ENCODE assay signal across 28 mouse cellular contexts in the genomic region with DNA sequence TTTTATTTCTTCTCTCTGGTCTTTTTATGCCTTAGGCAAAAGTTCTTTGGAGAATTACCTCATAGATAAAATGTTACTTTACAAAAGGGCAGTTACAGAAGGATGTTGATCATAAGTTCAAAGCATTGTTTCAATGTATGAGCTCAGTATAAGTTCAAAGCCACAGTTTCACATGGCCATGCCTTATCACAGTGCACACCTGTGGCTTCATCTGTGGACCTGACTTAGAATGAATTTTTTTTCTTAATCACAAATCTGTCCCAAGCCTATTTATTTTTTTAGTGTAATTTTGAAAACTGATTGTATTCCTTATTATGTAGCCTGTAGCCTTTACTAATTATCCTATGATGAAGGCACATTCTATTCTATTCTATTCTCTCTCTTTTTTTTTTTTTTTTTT.
"Had no signal": no experiment of that assay in that cellular context is flagged by ENCODE, and none has a peak within 500 bp of the region (broad histone marks: within the 10 kb centered on the region; RNA-seq: fewer than 3 reads in every experiment).

No protein-coding gene starts in this region.

- H3K36me3 ChIP-seq: midbrain, embryonic 15.5 days had no signal

- H3K9me3 ChIP-seq: limb, embryonic 10.5 days; limb, embryonic 12.5 days; limb, embryonic 13.5 days; limb, embryonic 15.5 days; liver, embryonic 12.5 days; liver, embryonic 13.5 days; liver, embryonic 15.5 days; lung, embryonic 15.5 days; megakaryocyte, embryonic 14.5 days; midbrain, embryonic 10.5 days; midbrain, embryonic 12.5 days; midbrain, embryonic 13.5 days; midbrain, embryonic 15.5 days; neural tube, embryonic 12.5 days had no signal

- DNase-seq: left cerebral cortex, postnatal 4 days; liver; liver, embryonic 13.5 days; liver, postnatal 0 days; lung, adult 18-20 months; lung, adult 2 months; lung, embryonic 14.5 days; lung, postnatal 10 days; lung, postnatal 14 days; lung, postnatal 36 days; lung, postnatal 4 days; midbrain, embryonic 14.5 days had no signal

- H3K4me3 ChIP-seq: limb, embryonic 10.5 days; limb, embryonic 12.5 days; limb, embryonic 13.5 days; limb, embryonic 15.5 days; liver, embryonic 12.5 days; liver, embryonic 13.5 days; liver, embryonic 15.5 days; lung, embryonic 15.5 days; megakaryocyte, embryonic 14.5 days; midbrain, embryonic 10.5 days; midbrain, embryonic 12.5 days; midbrain, embryonic 13.5 days; midbrain, embryonic 15.5 days; myocyte; neural tube, embryonic 12.5 days had no signal

- H3K4me1 ChIP-seq: limb, embryonic 10.5 days; limb, embryonic 12.5 days; limb, embryonic 13.5 days; limb, embryonic 15.5 days; lung, embryonic 15.5 days; midbrain, embryonic 10.5 days; midbrain, embryonic 12.5 days; midbrain, embryonic 13.5 days; midbrain, embryonic 15.5 days; neural tube, embryonic 12.5 days had no signal

- H3K27me3 ChIP-seq: limb, embryonic 12.5 days; limb, embryonic 13.5 days; limb, embryonic 15.5 days; liver, embryonic 12.5 days; liver, embryonic 13.5 days; liver, embryonic 15.5 days; lung, embryonic 15.5 days; megakaryocyte, embryonic 14.5 days; midbrain, embryonic 12.5 days; midbrain, embryonic 13.5 days; midbrain, embryonic 15.5 days; neural tube, embryonic 12.5 days had no signal

- H3K27ac ChIP-seq: limb, embryonic 10.5 days; limb, embryonic 12.5 days; limb, embryonic 13.5 days; limb, embryonic 15.5 days; liver, embryonic 12.5 days; liver, embryonic 13.5 days; liver, embryonic 14.5 days; liver, embryonic 15.5 days; lung, embryonic 15.5 days; macrophage; midbrain, embryonic 10.5 days; midbrain, embryonic 12.5 days; midbrain, embryonic 13.5 days; midbrain, embryonic 15.5 days; neural tube, embryonic 12.5 days had no signal

- H3K9ac ChIP-seq: limb, embryonic 12.5 days; limb, embryonic 13.5 days; limb, embryonic 15.5 days; liver, embryonic 12.5 days; liver, embryonic 13.5 days; liver, embryonic 14.5 days; liver, embryonic 15.5 days; liver, postnatal 0 days; lung, embryonic 14.5 days; lung, embryonic 15.5 days; midbrain, embryonic 12.5 days; midbrain, embryonic 13.5 days; midbrain, embryonic 15.5 days; neural tube, embryonic 12.5 days had no signal
